Mouse (Mus musculus) CH12.LX (cell line): Measurements from ENCODE around the gene Ttc7b.

ENCODE experiments used
- CHD2 ChIP-seq: IDR thresholded peaks from 2 replicates; pipeline ENCODE4 v1.6.1; 2011; ENCODE audit warnings: low read length, improper control_type of control experiment
- CTCF ChIP-seq, 2 experiments: IDR thresholded peaks in 1 of 2; conservative IDR thresholded peaks in 1 of 2; 2 replicates each; pipeline ENCODE4 v1.5.1; 2011 to 2012; ENCODE audit warnings: low read depth in 2 of 2, low read length in 2 of 2, improper control_type of control experiment in 1 of 2, inconsistent platforms in 1 of 2, mild to moderate bottlenecking in 1 of 2, moderate library complexity in 1 of 2
- IRF4 ChIP-seq: IDR thresholded peaks from 2 replicates; pipeline ENCODE4 v1.6.1; 2014; ENCODE audit warnings: low read depth, mild to moderate bottlenecking, inconsistent platforms, low read length, improper control_type of control experiment
- JUND ChIP-seq: conservative IDR thresholded peaks from 2 replicates; pipeline ENCODE4 v1.6.1; 2011; ENCODE audit warnings: low read depth, low read length, improper control_type of control experiment
- KAT2A ChIP-seq: IDR thresholded peaks from 2 replicates; pipeline ENCODE4 v1.6.1; 2012; ENCODE audit warnings: low read length, improper control_type of control experiment, inconsistent platforms; ENCODE audit not compliant: insufficient replicate concordance
- MAFK ChIP-seq: IDR thresholded peaks from 2 replicates; pipeline ENCODE4 v1.6.1; 2011; ENCODE audit warnings: low read length, improper control_type of control experiment; ENCODE audit not compliant: insufficient replicate concordance
- MAX ChIP-seq: IDR thresholded peaks from 2 replicates; pipeline ENCODE4 v1.6.1; 2011; ENCODE audit warnings: low read length, improper control_type of control experiment
- POLR2A ChIP-seq: IDR thresholded peaks from 2 replicates; pipeline ENCODE4 v1.6.1; 2011; ENCODE audit warnings: low read depth, mild to moderate bottlenecking, improper control_type of control experiment, low read length
- POLR2AphosphoS2 ChIP-seq: IDR thresholded peaks from 2 replicates; pipeline ENCODE4 v1.6.1; 2011; ENCODE audit warnings: low read depth, low read length, improper control_type of control experiment
- SMC3 ChIP-seq: IDR thresholded peaks from 2 replicates; pipeline ENCODE4 v1.6.1; 2011; ENCODE audit warnings: low read depth, low read length, improper control_type of control experiment
- USF1 ChIP-seq: IDR thresholded peaks from 2 replicates; pipeline ENCODE4 v1.6.1; 2014; ENCODE audit warnings: low read depth, mild to moderate bottlenecking, inconsistent platforms, low read length, improper control_type of control experiment
- ZMIZ1 ChIP-seq: IDR thresholded peaks from 2 replicates; pipeline ENCODE4 v1.6.1; 2012; ENCODE audit warnings: low read depth, mild to moderate bottlenecking, inconsistent platforms, low read length, improper control_type of control experiment

GRCm38 (mm10) chr12:100544194-100544567, 23.6 kb upstream of the Ttc7b start:
- TF ChIP-seq SMC3 (no peak), MAFK (no peak), JUND (no peak), CTCF (conservative IDR thresholded peaks at IDR 0.05 in 1 of 2, IDR thresholded peaks at IDR 0.05 in 1 of 2; ENCODE audit: low read depth in 2 of 2, low read length in 2 of 2) (no peak), POLR2A (no peak), KAT2A (no peak), IRF4 (no peak), CHD2 (no peak), USF1 (no peak), ZMIZ1 (no peak), POLR2AphosphoS2 (no peak), MAX (no peak)
